Mouse (Mus musculus) hematopoietic stem cell, adult 5-6 weeks (primary cell): ENCODE measurements at regions not wholly inside any gene's neighbourhood (a gene's known extent, or its start where the extent isn't known, plus 50 kb on each side); places are given as distances from the start of the nearest gene placed in this dataset.

Source experiments
- ATAC-seq, 2 experiments: fragments of 125-278 bp in 1 of 2; replicated peaks in 1 of 2; 2 replicates each; pipeline ENCODE4 v1.8.0; 2016 to 2017; ENCODE audit warnings: inconsistent platforms in 2 of 2, mild to moderate bottlenecking in 2 of 2, moderate number of reproducible peaks in 2 of 2, low read depth in 1 of 2, moderate TSS enrichment in 1 of 2; ENCODE audit not compliant: low FRiP score in 2 of 2, poor library complexity in 2 of 2, severe bottlenecking in 2 of 2, insufficient read depth in 1 of 2, low TSS enrichment in 1 of 2

- ATAC-seq = no peak
Measured at GRCm38 (mm10) chr12:49732351-49732750, 347.4 kb downstream of the Gm43517 start.

- peak; percentile 91 to 97 for ATAC-seq
Measured at GRCm38 (mm10) chr12:49737100-49737499, 352.1 kb downstream of the Gm43517 start.

- no peak for ATAC-seq
Measured at GRCm38 (mm10) chr12:49739960-49740740, 355.2 kb downstream of the Gm43517 start.

GRCm38 (mm10) chr12:49743402-49743801 lies 358.4 kb downstream of the Gm43517 start:
- no peak for ATAC-seq

- peak; percentile 94 for ATAC-seq
Measured at GRCm38 (mm10) chr12:49747081-49747480, 362.1 kb downstream of the Gm43517 start.

GRCm38 (mm10) chr12:49758391-49758790 lies 373.4 kb downstream of the Gm43517 start:
- no peak for ATAC-seq

- ATAC-seq = no peak
Measured at GRCm38 (mm10) chr12:49764541-49764940, 379.6 kb downstream of the Gm43517 start.

- ATAC-seq = no peak
Measured at GRCm38 (mm10) chr12:49808341-49808740, 423.4 kb downstream of the Gm43517 start.

- no peak for ATAC-seq
Measured at GRCm38 (mm10) chr12:49814653-49815052, 429.7 kb downstream of the Gm43517 start.

- no peak for ATAC-seq
Measured at GRCm38 (mm10) chr12:49827769-49828168, 442.8 kb downstream of the Gm43517 start.

- no peak for ATAC-seq
Measured at GRCm38 (mm10) chr12:49828553-49828952, 443.6 kb downstream of the Gm43517 start.

- no peak for ATAC-seq
Measured at GRCm38 (mm10) chr12:49830665-49831064, 445.7 kb downstream of the Gm43517 start.

- ATAC-seq = no peak
Measured at GRCm38 (mm10) chr12:49832118-49832847, 447.3 kb downstream of the Gm43517 start.

- no peak for ATAC-seq
Measured at GRCm38 (mm10) chr12:49836282-49837070, 451.5 kb downstream of the Gm43517 start.

GRCm38 (mm10) chr12:49885507-49885906 lies 500.5 kb downstream of the Gm43517 start:
- ATAC-seq = no peak

GRCm38 (mm10) chr12:49887246-49887645 lies 502.3 kb downstream of the Gm43517 start:
- no peak for ATAC-seq

- ATAC-seq = no peak
Measured at GRCm38 (mm10) chr12:49897768-49898167, 512.8 kb downstream of the Gm43517 start.

GRCm38 (mm10) chr12:49915691-49916090 lies 530.7 kb downstream of the Gm43517 start:
- no peak for ATAC-seq
